Mouse (Mus musculus): ENCODE results near the gene Dhx33.

GRCm38 (mm10) chr11:70972586-70972985 lies 31.7 kb downstream of the Dhx33 start:
- TF ChIP-seq CTCF (IDR thresholded peaks at IDR 0.05; ENCODE audit: low read depth), result no peak
- TF ChIP-seq EP300 (optimal IDR thresholded peaks at IDR 0.05), result no peak

All from stomach, postnatal 0 days (tissue).